Mouse (Mus musculus) ES-Bruce4 (cell line): ENCODE measurements at regions not wholly inside any gene's neighbourhood (a gene's known extent, or its start where the extent isn't known, plus 50 kb on each side); places are given as distances from the start of the nearest gene placed in this dataset.

ENCODE experiments used
- H3K27ac ChIP-seq: 2 replicates; pipeline ENCODE4 v1.5.1; 2012; ENCODE audit warnings: low read length, inconsistent platforms; ENCODE audit not compliant: insufficient read depth
- H3K27me3 ChIP-seq: 2 replicates; pipeline ENCODE4 v1.6.1; 2012; ENCODE audit warnings: mild to moderate bottlenecking, low read length, inconsistent platforms; ENCODE audit not compliant: control insufficient read depth, poor library complexity, insufficient read depth, severe bottlenecking
- H3K36me3 ChIP-seq: 2 replicates; pipeline ENCODE4 v1.6.1; 2012; ENCODE audit warnings: inconsistent platforms, mild to moderate bottlenecking, low read length, moderate library complexity; ENCODE audit not compliant: control insufficient read depth, poor library complexity, insufficient read depth, severe bottlenecking
- H3K4me1 ChIP-seq: one replicate; pipeline ENCODE4 v1.8.1; 2011; ENCODE audit warnings: low read length; ENCODE audit not compliant: control insufficient read depth, insufficient read depth
- H3K4me3 ChIP-seq: 2 replicates; pipeline ENCODE4 v1.5.1; 2011; ENCODE audit warnings: low read depth, mild to moderate bottlenecking, low read length
- H3K9ac ChIP-seq: 2 replicates; pipeline ENCODE4 v1.6.1; 2012; ENCODE audit warnings: low read depth, mild to moderate bottlenecking, inconsistent platforms; ENCODE audit not compliant: poor library complexity, severe bottlenecking
- H3K9me3 ChIP-seq: replicated peaks from 2 replicates; pipeline ENCODE4 v1.6.1; 2012; ENCODE audit warnings: mild to moderate bottlenecking, low read length, inconsistent platforms; ENCODE audit not compliant: control insufficient read depth, poor library complexity, insufficient read depth, severe bottlenecking
- CTCF ChIP-seq: IDR thresholded peaks from one replicate; pipeline ENCODE4 v1.8.1; 2011; ENCODE audit warnings: low read depth, low read length
- EP300 ChIP-seq: IDR thresholded peaks from 2 replicates; pipeline ENCODE4 v1.6.1; 2011; ENCODE audit warnings: low read depth, low read length; ENCODE audit not compliant: insufficient read depth
- POLR2A ChIP-seq: IDR thresholded peaks from one replicate; pipeline ENCODE4 v1.8.1; 2011; ENCODE audit warnings: low read length; ENCODE audit not compliant: insufficient read depth

GRCm38 (mm10) chr15:61446053-61446840 is 523.4 kb upstream of the A1bg start:
- no peak overlapping the region for H3K4me3 ChIP-seq
- TF ChIP-seq CTCF (no peak), EP300 (no peak), POLR2A (no peak)

DNA sequence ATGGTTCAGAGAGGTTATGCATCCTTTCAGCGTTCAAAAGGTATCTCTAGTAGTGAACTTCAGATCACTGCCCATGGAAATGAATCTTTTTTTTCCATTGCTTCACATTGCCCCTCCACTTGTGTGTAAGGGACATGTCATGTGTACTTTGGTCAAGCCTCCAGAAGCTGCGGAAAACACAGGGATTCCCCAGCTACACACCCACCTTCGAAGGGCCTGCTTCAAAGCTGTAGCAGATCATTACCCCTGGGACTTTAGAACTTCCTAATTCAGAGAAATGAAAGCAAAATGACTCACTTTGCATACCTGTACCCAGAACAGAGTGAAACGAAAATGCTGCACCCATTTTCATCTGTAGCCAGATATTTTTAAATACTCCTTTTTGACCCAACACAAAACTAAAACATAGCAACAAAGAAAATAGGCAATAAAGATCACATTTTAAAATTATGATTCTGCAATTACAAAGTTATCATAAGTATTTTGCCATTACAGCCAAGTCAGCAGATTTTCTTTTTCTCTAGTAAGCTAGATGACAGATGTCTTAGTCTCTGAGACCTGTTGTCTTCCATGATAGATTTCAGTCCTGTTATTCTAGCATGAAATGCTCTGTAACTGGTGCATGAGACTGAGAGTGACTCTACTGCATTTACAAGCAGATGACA is 519.1 kb upstream of the A1bg start:
- Histone ChIP-seq H3K9ac (no peak overlapping the region), H3K4me3 (no peak overlapping the region), H3K36me3 (no peaks in the 10 kb centered on the region), H3K27ac (no peak overlapping the region), H3K27me3 (no peaks in the 10 kb centered on the region), H3K4me1 (no peaks in the 10 kb centered on the region), H3K9me3 (no peaks in the 10 kb centered on the region)
- TF ChIP-seq CTCF, result no peak
- TF ChIP-seq EP300, result no peak
- TF ChIP-seq POLR2A, result no peak

More at GRCm38 (mm10) chr15:61446053-61446840, 523.4 kb upstream of the A1bg start:
- Histone ChIP-seq H3K9ac (no peak overlapping the region), H3K27ac (no peak overlapping the region), H3K27me3 (no peaks in the 10 kb centered on the region), H3K36me3 (no peaks in the 10 kb centered on the region), H3K4me1 (no peaks in the 10 kb centered on the region), H3K9me3 (no peaks in the 10 kb centered on the region)

DNA sequence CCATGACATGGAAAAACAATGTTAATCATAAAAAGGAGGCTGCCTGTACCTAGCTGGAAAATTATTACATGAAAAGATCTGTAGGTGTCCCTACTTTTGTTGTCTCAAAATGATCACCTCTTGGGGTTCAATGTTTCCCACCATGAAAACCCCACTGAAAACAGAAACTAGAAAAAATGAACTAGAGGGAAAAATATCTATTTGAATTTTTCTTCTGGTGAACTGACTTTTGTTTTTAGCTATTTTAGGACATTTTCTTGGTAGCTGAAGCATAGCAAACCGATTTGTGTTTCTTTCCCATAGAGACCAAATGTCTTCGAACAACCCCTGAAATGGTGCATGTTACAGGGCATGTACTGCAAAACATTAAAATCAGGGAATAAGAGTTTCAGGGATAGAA is 518.2 kb upstream of the A1bg start:
- no peak overlapping the region for H3K9ac ChIP-seq
- no peaks in the 10 kb centered on the region for H3K36me3 ChIP-seq
- TF ChIP-seq CTCF, result no peak
- no peak for TF ChIP-seq POLR2A
- TF ChIP-seq EP300, result no peak
- no peaks in the 10 kb centered on the region for H3K27me3 ChIP-seq
- H3K9me3 ChIP-seq, result no peaks in the 10 kb centered on the region
- no peak overlapping the region for H3K4me3 ChIP-seq
- no peaks in the 10 kb centered on the region for H3K4me1 ChIP-seq
- H3K27ac ChIP-seq, result no peak overlapping the region

DNA sequence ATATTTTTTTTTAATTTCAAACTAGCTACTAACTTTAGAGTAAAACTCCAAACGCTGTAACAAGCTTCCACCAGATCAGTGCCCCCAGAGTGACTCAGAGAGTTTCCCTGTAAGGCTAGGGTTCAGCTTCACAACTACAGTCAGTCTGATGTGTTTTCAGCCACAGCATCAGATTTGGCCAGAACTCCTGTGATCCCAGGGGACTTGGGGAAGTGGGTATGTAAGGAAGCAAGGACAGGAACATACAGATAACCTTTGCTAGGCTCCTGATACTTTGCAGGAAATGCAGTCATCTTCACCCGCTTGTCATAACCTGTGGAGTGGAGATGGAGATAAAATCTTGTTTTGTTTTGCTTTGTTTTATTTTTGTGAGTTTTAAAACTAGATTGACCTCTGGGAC is 517.5 kb upstream of the A1bg start:
- Histone ChIP-seq H3K4me3 (no peak overlapping the region), H3K27me3 (no peaks in the 10 kb centered on the region), H3K27ac (no peak overlapping the region), H3K9ac (no peak overlapping the region), H3K9me3 (no peaks in the 10 kb centered on the region), H3K4me1 (no peaks in the 10 kb centered on the region), H3K36me3 (no peaks in the 10 kb centered on the region)
- TF ChIP-seq CTCF (no peak), EP300 (no peak), POLR2A (no peak)

- TF ChIP-seq POLR2A (no peak), CTCF (no peak), EP300 (no peak)
- Histone ChIP-seq H3K36me3 (no peaks in the 10 kb centered on the region), H3K27ac (no peak overlapping the region), H3K9me3 (no peaks in the 10 kb centered on the region), H3K27me3 (no peaks in the 10 kb centered on the region), H3K4me1 (no peaks in the 10 kb centered on the region), H3K4me3 (no peak overlapping the region), H3K9ac (no peak overlapping the region)
Observed at GRCm38 (mm10) chr15:61439623-61440170, 516.9 kb upstream of the A1bg start.
